Mouse (Mus musculus) retina, embryonic 14.5 days (tissue): ENCODE data around the gene Siah1a.
A peak's percentile ranks its signal among the peaks of the same experiment; 100 is the strongest.

Experiments
- DNase-seq: peaks from one replicate; pipeline ENCODE4 v3.0.0-alpha.2; 2015; ENCODE audit warnings: low spot score

Gene Siah1a

GRCm38 (mm10) chr8:86744313-86745220, 1.2 kb downstream of the Siah1a start:
- peak; percentile 24 for DNase-seq

GRCm38 (mm10) chr8:86742605-86743345, 3.0 kb downstream of the Siah1a start:
- no peak for DNase-seq

GRCm38 (mm10) chr8:86741627-86742026, 4.1 kb downstream of the Siah1a start:
- no peak for DNase-seq

GRCm38 (mm10) chr8:86740899-86741298, 4.8 kb downstream of the Siah1a start:
- no peak for DNase-seq

GRCm38 (mm10) chr8:86735446-86736111, 10.2 kb downstream of the Siah1a start:
- no peak for DNase-seq

GRCm38 (mm10) chr8:86734954-86735353, 10.8 kb downstream of the Siah1a start:
- DNase-seq = no peak

DNA sequence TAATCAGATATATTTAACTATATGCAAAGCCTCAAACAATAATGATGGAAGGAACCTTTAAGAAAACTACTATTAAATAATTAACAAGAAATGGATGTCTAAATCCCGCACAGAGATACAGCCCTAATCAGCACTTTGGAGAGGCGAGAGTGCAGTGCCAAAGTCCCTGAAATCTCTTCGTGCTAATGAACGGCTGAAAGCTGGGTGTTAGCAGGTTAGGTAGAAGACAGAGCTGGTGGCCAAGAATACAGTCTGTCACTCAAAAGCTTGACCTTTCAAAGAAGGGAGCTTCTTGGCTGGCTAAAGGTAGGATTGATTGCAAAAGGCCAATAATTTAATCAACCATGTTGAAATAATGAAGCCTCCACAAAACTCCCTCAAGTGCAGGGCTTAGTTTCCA, 11.6 kb downstream of the Siah1a start:
- DNase-seq = no peak

DNA sequence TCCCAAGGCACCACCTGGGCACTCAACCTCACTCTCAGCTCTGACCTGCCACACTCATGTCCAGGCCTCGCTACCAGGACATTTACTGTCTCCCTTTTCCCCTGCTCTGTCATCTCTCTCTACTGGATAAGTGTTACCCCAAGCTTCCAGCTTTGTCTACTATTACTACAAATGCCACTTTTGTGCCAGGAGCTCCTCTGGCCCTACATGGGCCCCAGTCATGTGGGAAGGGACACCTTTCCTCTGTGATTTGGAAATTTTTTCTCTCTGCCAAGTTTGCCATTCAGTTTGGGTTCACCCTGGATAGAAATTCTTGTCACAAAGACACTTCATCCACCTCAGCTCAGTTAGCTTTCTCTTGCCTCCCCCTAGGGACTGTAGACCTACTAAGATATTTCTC, 14.9 kb downstream of the Siah1a start:
- DNase-seq = no peak

DNA sequence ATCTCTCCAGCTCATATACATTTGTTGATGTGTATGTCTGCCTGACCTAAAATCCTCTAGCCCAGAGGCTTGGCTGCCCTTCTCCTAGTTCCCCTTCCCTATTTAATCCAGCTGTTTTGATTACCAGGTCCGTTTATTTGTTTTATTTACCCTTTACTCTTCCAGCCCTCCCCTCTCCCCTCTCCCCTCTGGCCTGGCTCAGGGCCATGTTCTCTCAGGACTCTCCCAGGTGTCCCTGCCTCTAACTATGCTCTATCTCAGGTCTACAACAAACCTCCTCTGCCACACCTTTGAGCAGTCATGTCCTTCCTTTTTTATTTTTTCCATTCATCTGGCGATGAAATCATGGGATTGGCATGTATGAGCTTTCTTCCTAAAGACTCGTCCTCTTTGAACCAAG, 15.4 kb downstream of the Siah1a start:
- DNase-seq = no peak

DNA sequence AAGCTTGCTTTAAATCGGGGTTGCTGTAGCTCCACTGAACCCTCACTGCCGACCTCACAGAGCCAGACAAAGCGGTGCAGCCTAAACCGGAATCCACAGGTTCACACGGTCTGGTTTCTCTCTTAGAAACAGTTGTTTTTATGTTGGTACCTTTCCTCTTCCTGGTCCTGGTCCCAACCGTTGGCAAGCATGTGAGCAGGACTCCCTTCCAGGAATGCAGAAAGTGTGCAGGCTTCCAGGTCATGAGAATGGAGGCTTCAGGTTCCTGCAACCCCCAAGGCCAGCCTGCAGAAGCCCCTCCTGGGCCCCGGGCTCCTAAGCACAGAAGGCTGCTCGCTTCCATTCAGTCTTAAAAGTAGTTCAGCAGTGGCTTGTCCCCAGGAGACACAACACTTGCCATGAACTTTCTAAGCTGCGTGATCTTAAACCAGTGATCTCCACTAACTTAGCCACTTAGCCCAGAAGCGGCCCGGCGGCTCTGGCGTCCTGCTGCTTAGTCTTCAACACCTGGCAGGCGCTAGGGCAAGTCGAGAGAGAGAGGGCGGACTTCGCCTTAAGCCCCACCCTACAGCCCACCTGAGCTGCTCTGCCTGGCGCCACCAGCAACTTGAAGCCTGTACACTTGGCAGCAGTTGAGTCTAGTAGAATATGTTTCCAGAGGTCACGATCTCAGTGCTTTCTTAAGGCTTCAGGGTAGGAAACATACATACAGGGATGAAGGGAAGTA, 17.3 kb downstream of the Siah1a start:
- DNase-seq = no peak

- DNase-seq = no peak
Measured at GRCm38 (mm10) chr8:86726959-86727358, 18.8 kb downstream of the Siah1a start.

DNA sequence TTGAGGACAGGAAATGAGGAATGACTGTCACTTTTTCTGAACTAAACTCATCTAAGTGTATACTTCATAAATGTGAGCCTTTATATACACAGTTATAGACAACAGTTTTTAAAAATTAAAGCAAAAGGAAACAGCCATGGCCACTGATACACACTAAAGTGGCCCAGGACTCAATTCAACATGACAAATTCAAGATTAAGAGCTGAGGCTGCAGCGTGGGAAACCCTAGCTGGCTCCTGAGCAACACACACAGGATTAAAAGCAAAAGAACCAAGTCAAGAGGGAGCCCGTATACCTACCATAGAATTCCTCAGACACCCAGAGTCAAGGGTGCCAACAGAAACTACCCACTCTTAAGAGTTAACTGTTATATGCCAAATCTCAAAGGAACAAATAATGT, 24.2 kb downstream of the Siah1a start:
- no peak for DNase-seq

GRCm38 (mm10) chr8:86720756-86721459, 24.8 kb downstream of the Siah1a start:
- no peak for DNase-seq

DNA sequence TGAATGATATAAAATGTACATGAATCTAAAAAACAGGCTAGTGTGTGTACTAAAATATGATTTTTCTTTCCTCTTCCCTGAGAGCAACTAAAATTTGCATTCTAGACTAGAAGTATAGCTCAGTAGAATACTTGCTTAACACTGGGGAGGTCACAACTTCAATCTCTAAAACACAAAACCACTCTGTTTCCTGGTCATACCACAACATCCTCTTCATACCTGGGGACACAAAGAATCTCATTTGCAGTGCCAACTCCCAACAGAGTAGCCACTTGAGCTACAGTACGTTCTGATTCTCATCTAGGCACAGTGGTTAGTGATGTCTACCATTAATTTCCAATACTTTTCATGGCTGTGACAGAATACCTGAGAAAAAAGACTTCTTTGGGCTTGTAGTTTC, 26.4 kb downstream of the Siah1a start:
- DNase-seq = no peak

GRCm38 (mm10) chr8:86718332-86718994, 27.3 kb downstream of the Siah1a start:
- DNase-seq = no peak

DNA sequence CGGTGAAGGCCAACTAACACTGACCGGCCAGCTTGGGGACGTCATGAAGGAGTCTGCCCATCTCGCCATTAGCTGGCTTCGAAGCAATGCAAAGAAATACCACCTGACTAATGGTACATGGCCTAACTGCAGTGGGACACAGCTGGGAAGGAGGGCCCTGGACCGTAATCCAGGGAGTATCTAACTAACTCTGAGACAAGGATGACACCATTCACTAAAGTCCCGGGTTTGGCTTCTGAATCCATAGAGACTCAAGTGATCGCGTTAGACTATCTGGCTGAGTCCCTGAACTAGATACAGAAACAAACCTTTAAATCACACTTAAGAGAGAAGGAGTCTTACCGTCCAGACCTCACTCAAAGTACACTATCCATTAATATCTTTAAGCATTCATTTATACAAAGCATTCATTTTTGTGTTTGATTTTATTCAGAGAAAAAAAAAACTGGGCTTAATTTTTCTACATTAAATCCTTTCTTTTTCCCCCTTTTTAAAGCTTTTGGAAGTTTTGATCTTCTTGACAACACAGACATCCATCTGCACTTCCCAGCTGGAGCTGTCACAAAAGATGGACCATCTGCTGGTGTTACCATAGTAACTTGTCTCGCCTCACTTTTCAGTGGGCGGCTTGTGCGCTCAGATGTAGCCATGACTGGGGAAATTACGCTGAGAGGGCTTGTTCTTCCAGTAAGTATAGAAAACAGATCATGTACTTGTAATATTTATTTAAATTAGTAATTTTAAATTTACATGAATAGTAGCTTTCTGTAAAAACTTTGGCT, 32.1 kb downstream of the Siah1a start:
- peak; percentile 70 for DNase-seq

DNA sequence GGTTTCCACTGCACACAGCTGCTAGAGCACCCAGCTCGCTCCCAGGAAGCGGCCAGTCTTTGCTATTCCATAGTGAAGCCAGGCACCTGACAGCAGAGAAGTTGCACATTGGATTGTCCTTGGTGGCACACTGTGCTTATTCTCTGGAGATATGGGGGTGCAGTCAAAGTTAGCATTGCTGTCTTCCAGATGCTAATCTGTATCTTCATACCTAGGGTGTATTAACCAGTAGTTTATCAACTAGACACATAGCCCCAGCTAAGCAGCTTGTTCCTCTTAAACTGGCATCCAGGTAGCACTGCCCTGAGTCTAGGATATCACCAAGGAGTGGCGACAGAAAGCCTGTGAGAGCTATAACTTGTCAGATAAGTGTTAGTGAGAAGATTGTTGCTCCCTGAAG, 33.1 kb downstream of the Siah1a start:
- DNase-seq = no peak

DNA sequence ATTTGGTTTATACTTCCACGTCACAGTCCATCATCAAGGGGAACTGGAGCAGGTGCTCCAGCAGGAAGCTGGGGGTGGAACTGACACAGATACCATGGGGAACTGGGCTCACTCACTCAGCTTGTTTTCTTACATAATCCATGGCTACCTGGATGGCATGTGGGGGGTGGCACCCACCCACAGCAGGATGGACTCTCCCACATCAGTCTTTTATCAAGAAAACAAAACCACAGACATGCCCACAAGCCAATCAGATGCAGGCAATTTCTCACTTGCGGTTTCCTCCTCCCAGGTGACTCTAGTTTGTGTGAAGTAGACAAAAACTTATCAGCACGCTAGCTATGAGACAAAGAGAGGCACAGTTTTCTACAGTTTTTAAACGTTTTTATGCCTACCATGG, 37.9 kb downstream of the Siah1a start:
- DNase-seq = no peak

GRCm38 (mm10) chr8:86706756-86707155, 39.0 kb downstream of the Siah1a start:
- DNase-seq = no peak

GRCm38 (mm10) chr8:86705317-86705716, 40.4 kb downstream of the Siah1a start:
- no peak for DNase-seq
